Mouse (Mus musculus): ENCODE measurements at regions not wholly inside any gene's neighbourhood (a gene's known extent, or its start where the extent isn't known, plus 50 kb on each side); places are given as distances from the start of the nearest gene placed in this dataset.

GRCm38 (mm10) chrX:119852436-119852835, 74.6 kb upstream of the Pabpc5 start:
- DNase-seq, result peak; percentile 1 to 63

Measured in kidney, postnatal 36 days (tissue).